Mouse (Mus musculus): Measurements from ENCODE around the gene 0610037L13Rik. TPM values are rescaled to one million over a fixed set of nuclear protein-coding genes. Genes with fewer than 3 reads are reported as not detected.

0610037L13Rik gene
- total and polyA plus RNA-seq, 3 experiments: 40.7 to 54.3 (median 43.8) TPM

DNA sequence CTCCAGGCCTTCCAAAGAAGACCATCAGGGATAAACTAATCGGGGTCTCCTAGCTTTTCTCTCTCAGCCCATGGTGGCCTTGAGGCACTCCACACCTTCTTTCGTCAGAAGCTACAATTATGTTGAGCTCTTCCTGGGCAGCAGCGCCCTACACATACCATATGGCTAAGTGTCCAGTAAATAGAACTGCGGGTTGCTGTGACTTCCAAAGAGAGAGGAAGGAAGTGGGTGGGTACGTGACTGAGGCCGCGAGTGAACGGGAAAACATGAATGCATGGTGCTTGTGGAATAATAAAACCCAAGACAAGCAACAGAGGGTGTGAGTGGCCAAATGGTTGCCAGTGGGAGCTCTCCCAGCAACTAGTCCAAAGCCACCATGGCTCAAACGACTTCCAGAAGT is 40.0 kb upstream of the 0610037L13Rik start:
- in situ Hi-C loops (cut with MboI; ENCODE audit: low pct_ligation_motif_present, low pct_unique_long_range_greater_than_20kb, low sequenced_read_pairs): loop anchor here (25.0 kb wide), 1 partner anchor 437 kb away; no protein-coding TSS in a partner anchor
- TF ChIP-seq RCOR1 (conservative IDR thresholded peaks at IDR 0.05; ENCODE audit: low read depth, low read length): no peak
- TF ChIP-seq IRF4 (IDR thresholded peaks at IDR 0.05; ENCODE audit: low read depth, low read length): no peak
- TF ChIP-seq CHD1 (IDR thresholded peaks at IDR 0.05; ENCODE audit: low read depth, low read length): no peak
- no peak for TF ChIP-seq ELF1 (IDR thresholded peaks at IDR 0.05; ENCODE audit: low read depth, low read length)
- TF ChIP-seq MEF2A (IDR thresholded peaks at IDR 0.05; ENCODE audit: borderline replicate concordance, low read depth, low read length): no peak
- no peak for TF ChIP-seq RAD21 (IDR thresholded peaks at IDR 0.05; ENCODE audit: low read depth, low read length)
- no peak for TF ChIP-seq POLR2AphosphoS2 (IDR thresholded peaks at IDR 0.05; ENCODE audit: low read depth, low read length)
- TF ChIP-seq CHD2 (IDR thresholded peaks at IDR 0.05; ENCODE audit: low read length): no peak
- TF ChIP-seq MAX (IDR thresholded peaks at IDR 0.05; ENCODE audit: low read length): no peak
- no peak for TF ChIP-seq CTCF (conservative IDR thresholded peaks at IDR 0.05 in 1 of 2, IDR thresholded peaks at IDR 0.05 in 1 of 2; ENCODE audit: low read depth in 2 of 2, low read length in 2 of 2)
- no peak for TF ChIP-seq KAT2A (IDR thresholded peaks at IDR 0.05; ENCODE audit: insufficient replicate concordance, low read length)
- no peak for TF ChIP-seq TCF12 (IDR thresholded peaks at IDR 0.05; ENCODE audit: low read depth, low read length)
- TF ChIP-seq HCFC1 (IDR thresholded peaks at IDR 0.05; ENCODE audit: low read depth, low read length): no peak
- TF ChIP-seq SIN3A (IDR thresholded peaks at IDR 0.05; ENCODE audit: low read length): no peak
- no peak for TF ChIP-seq TBP (conservative IDR thresholded peaks at IDR 0.05; ENCODE audit: low read depth, low read length)
- no peak for TF ChIP-seq JUN (IDR thresholded peaks at IDR 0.05; ENCODE audit: insufficient read depth, low read depth, low read length)
- no peak for TF ChIP-seq USF1 (IDR thresholded peaks at IDR 0.05; ENCODE audit: low read depth, low read length)
- TF ChIP-seq USF2 (conservative IDR thresholded peaks at IDR 0.05; ENCODE audit: low read depth, low read length): no peak
- TF ChIP-seq ETS1 (conservative IDR thresholded peaks at IDR 0.05; ENCODE audit: low read depth, low read length): no peak
- Histone ChIP-seq H3K4me1 (ENCODE audit: control insufficient read depth in 1 of 2, insufficient read depth in 2 of 2) (peaks cover 0 to 3% of the 10 kb centered on the region in 2 experiments; a peak in 2 of 4 replicates), H3K27me3 (replicated peaks) (no peaks in the 10 kb centered on the region), H3K9me3 (replicated peaks; ENCODE audit: low read length) (no peaks in the 10 kb centered on the region), H3K9ac (ENCODE audit: insufficient read depth, low read depth) (no peak overlapping the region), H3K79me2 (replicated peaks; ENCODE audit: control insufficient read depth, extremely low read depth, insufficient read depth, poor library complexity, severe bottlenecking) (no peaks in the 10 kb centered on the region), H3K27ac (ENCODE audit: insufficient read depth, low read depth) (no peak overlapping the region), H3K4me3 (replicated peaks in 1 of 3; ENCODE audit: low read depth in 2 of 3, low read length in 2 of 3, poor library complexity in 1 of 3) (no peak overlapping the region), H3K4me2 (ENCODE audit: insufficient read depth, low read depth, poor library complexity, severe bottlenecking) (no peak overlapping the region), H3K36me3 (replicated peaks in 1 of 2; ENCODE audit: control insufficient read depth in 1 of 2, insufficient read depth in 1 of 2, low read length in 1 of 2) (peaks cover 21 to 99% of the 10 kb centered on the region in 2 experiments)
- no peak for DNase-seq (ENCODE audit: extremely low read depth)
- dilution Hi-C loops (cut with MboI; ENCODE audit: extremely low pct_ligation_motif_present, extremely low pct_unique_long_range_greater_than_20kb, low sequenced_read_pairs): no loop called here

DNA sequence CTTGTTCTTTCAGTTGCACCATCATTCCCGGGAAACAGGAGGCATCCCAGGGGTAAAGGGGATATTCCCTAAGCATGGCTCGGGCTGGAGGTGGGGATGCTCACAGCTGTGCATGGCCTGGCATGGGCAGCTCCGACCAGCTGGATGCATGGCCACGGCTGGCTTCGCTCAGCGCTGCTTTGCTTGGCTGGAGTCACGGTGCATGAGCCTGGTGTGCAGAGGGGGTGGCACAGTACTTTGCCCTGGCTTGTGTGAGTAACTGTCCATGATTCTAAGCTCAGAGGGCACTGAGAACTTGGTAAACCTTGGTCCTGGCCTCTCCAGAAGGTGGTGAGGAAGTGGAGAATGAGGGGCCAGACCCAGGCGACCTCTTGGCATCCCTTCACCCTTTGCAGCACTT is 39.5 kb upstream of the 0610037L13Rik start:
- DNase-seq (ENCODE audit: extremely low read depth): no peak
- Histone ChIP-seq H3K4me3 (replicated peaks in 1 of 3; ENCODE audit: low read depth in 2 of 3, low read length in 2 of 3, poor library complexity in 1 of 3) (no peak overlapping the region), H3K9ac (ENCODE audit: insufficient read depth, low read depth) (no peak overlapping the region), H3K27me3 (replicated peaks) (no peaks in the 10 kb centered on the region), H3K9me3 (replicated peaks; ENCODE audit: low read length) (no peaks in the 10 kb centered on the region), H3K4me1 (ENCODE audit: control insufficient read depth in 1 of 2, insufficient read depth in 2 of 2) (no peaks in the 10 kb centered on the region), H3K4me2 (ENCODE audit: insufficient read depth, low read depth, poor library complexity, severe bottlenecking) (no peak overlapping the region), H3K79me2 (replicated peaks; ENCODE audit: control insufficient read depth, extremely low read depth, insufficient read depth, poor library complexity, severe bottlenecking) (no peaks in the 10 kb centered on the region), H3K36me3 (replicated peaks in 1 of 2; ENCODE audit: control insufficient read depth in 1 of 2, insufficient read depth in 1 of 2, low read length in 1 of 2) (peaks cover 25 to 100% of the 10 kb centered on the region in 2 experiments), H3K27ac (ENCODE audit: insufficient read depth, low read depth) (no peak overlapping the region)
- in situ Hi-C loops (cut with MboI; ENCODE audit: low pct_ligation_motif_present, low pct_unique_long_range_greater_than_20kb, low sequenced_read_pairs): no loop called here
- dilution Hi-C loops (cut with MboI; ENCODE audit: extremely low pct_ligation_motif_present, extremely low pct_unique_long_range_greater_than_20kb, low sequenced_read_pairs): no loop called here
- TF ChIP-seq MAX (IDR thresholded peaks at IDR 0.05; ENCODE audit: low read length) (no peak), USF2 (conservative IDR thresholded peaks at IDR 0.05; ENCODE audit: low read depth, low read length) (no peak), CHD1 (IDR thresholded peaks at IDR 0.05; ENCODE audit: low read depth, low read length) (no peak)

All from CH12.LX (cell line).